Mouse (Mus musculus) liver, embryonic 14.5 days (tissue): Measurements from ENCODE around the gene AL732309.1. TPM values are rescaled to one million over a fixed set of nuclear protein-coding genes. Genes with fewer than 3 reads are reported as not detected.

Experiments
- ATAC-seq: fragments of 200-750 bp; cut with Nextera tagmentation; 2 replicates; pipeline ENCODE4 v1.8.0; 2017; ENCODE audit warnings: moderate number of reproducible peaks, mild to moderate bottlenecking, moderate library complexity; ENCODE audit not compliant: insufficient read depth
- DNase-seq, 3 experiments: peaks; one replicate each; pipeline ENCODE4 v3.0.0-alpha.2; 2012 to 2013; ENCODE audit warnings: low read depth in 3 of 3, low spot score in 3 of 3
- H3K27ac ChIP-seq: fragments of 300-500 bp; sonication (generic); 2 replicates; pipeline ENCODE4 v1.5.1; 2014; ENCODE audit warnings: moderate library complexity, mild to moderate bottlenecking, control low read depth, inconsistent platforms
- H3K27me3 ChIP-seq: fragments of 300-500 bp; sonication (generic); 2 replicates; pipeline ENCODE4 v1.6.1; 2014; ENCODE audit warnings: mild to moderate bottlenecking, low read length, moderate library complexity; ENCODE audit not compliant: control insufficient read depth, insufficient read depth
- H3K36me3 ChIP-seq: fragments of 300-500 bp; sonication (generic); replicated peaks from 2 replicates; pipeline ENCODE4 v1.6.1; 2014; ENCODE audit warnings: low read depth; ENCODE audit not compliant: control insufficient read depth, insufficient read depth
- H3K4me1 ChIP-seq, 2 experiments: fragments of 200-500 bp in 1 of 2; fragments of 300-500 bp in 1 of 2; sonication (generic) in 1 of 2; replicated peaks; 2 replicates each; pipeline ENCODE4 v1.6.1; 2012 to 2014; ENCODE audit warnings: antibody characterized with exemption in 1 of 2, inconsistent platforms in 1 of 2, low read length in 1 of 2; ENCODE audit not compliant: control insufficient read depth in 2 of 2, insufficient read depth in 2 of 2
- H3K4me2 ChIP-seq: fragments of 300-500 bp; sonication (generic); 2 replicates; pipeline ENCODE4 v1.6.1; 2014; ENCODE audit warnings: low read depth, mild to moderate bottlenecking, control low read depth, moderate library complexity
- H3K4me3 ChIP-seq, 2 experiments: fragments of 200-500 bp in 1 of 2; fragments of 300-500 bp in 1 of 2; sonication (generic) in 1 of 2; 2 replicates each; pipeline ENCODE4 v1.5.1; 2012 to 2014; ENCODE audit warnings: low read depth in 2 of 2, low read length in 2 of 2, mild to moderate bottlenecking in 2 of 2, control low read depth in 1 of 2, inconsistent platforms in 1 of 2, moderate library complexity in 1 of 2; ENCODE audit not compliant: insufficient read depth in 1 of 2
- H3K9ac ChIP-seq: fragments of 300-500 bp; sonication (generic); replicated peaks from 2 replicates; pipeline ENCODE4 v1.6.1; 2014; ENCODE audit warnings: mild to moderate bottlenecking, control low read depth, moderate library complexity
- H3K9me3 ChIP-seq: fragments of 300-500 bp; sonication (generic); 2 replicates; pipeline ENCODE4 v1.6.1; 2016; ENCODE audit warnings: low read length, mixed read lengths; ENCODE audit not compliant: control insufficient read depth
- CTCF ChIP-seq: IDR thresholded peaks from 2 replicates; pipeline ENCODE4 v1.5.1; 2016; ENCODE audit warnings: antibody characterized with exemption, low read depth, control low read depth
- EP300 ChIP-seq: IDR thresholded peaks from 2 replicates; pipeline ENCODE4 v1.6.1; 2016; ENCODE audit warnings: antibody characterized with exemption, low read depth
- WGBS: fragments of 180-500 bp; shearing (Covaris S2); extraction: QIAGEN DNeasy Blood & Tissue Kit; methylation state at CpG from one replicate; pipeline ENCODE4 v1.1.7; 2014; ENCODE audit not compliant: insufficient replicate concordance; 5-methylcytosine and 5-hydroxymethylcytosine counted together
- polyA plus RNA-seq, 2 experiments: library from polyadenylated mRNA; depleted of rRNA in 1 of 2; stranded (reverse) in 1 of 2; unstranded in 1 of 2; fragments of >200 nt; fragmentation: Nextera tagmentation in 1 of 2; extraction: Ambion mirVana in 1 of 2; gene quantifications; 2 replicates each; pipeline versions ENCODE4 v1.2.1 to v1.2.3; 2012 to 2014

Gene AL732309.1
- polyA plus RNA-seq, 2 experiments: 1.4 to 5.4 TPM

GRCm38 (mm10) chr2:25288734-25289345 lies 42.2 kb upstream of the AL732309.1 start:
- Histone ChIP-seq H3K4me3 (no peak overlapping the region), H3K9ac (no peak overlapping the region), H3K4me1 (peaks cover 0 to 7% of the 10 kb centered on the region in 2 experiments; a peak in 1 of 4 replicates), H3K27ac (no peak overlapping the region), H3K27me3 (peaks cover 47% of the 10 kb centered on the region), H3K36me3 (peaks cover 4% of the 10 kb centered on the region), H3K9me3 (no peaks in the 10 kb centered on the region), H3K4me2 (no peak overlapping the region)
- WGBS: 65% methylated on average over 7 of the region's 7 CpGs
- TF ChIP-seq CTCF (no peak), EP300 (no peak)
- ATAC-seq (no peak), DNase-seq (no peak)

- peaks cover 0 to 7% of the 10 kb centered on the region in 2 experiments; a peak in 1 of 4 replicates for H3K4me1 ChIP-seq
- ATAC-seq: no peak
- H3K9me3 ChIP-seq: no peaks in the 10 kb centered on the region
- no peak within 1 kb of the TSS for H3K4me2 ChIP-seq
- no peak within 1 kb of the TSS for H3K4me3 ChIP-seq
- 73% methylated on average over 6 of the region's 6 CpGs for WGBS
- H3K36me3 ChIP-seq: peaks cover 4% of the 10 kb centered on the region
- no peak within 1 kb of the TSS for H3K9ac ChIP-seq
- no peak within 1 kb of the TSS for H3K27ac ChIP-seq
- peaks cover 47% of the 10 kb centered on the region for H3K27me3 ChIP-seq
- TF ChIP-seq CTCF: no peak
- TF ChIP-seq EP300: no peak
- DNase-seq: no peak
Observed at GRCm38 (mm10) chr2:25287927-25288649, 41.4 kb upstream of the AL732309.1 start, which contains the start of gene Tmem210. TSS of gene Tmem210 (plus strand) at chr2:25288145.

GRCm38 (mm10) chr2:25286837-25287636 lies 40.4 kb upstream of the AL732309.1 start:
- H3K9me3 ChIP-seq: no peaks in the 10 kb centered on the region
- H3K4me3 ChIP-seq: no peak overlapping the region
- ATAC-seq (peak; percentile 64; the same call in 1 of the 2 replicates), DNase-seq (no peak)
- no peak overlapping the region for H3K9ac ChIP-seq
- WGBS: 24% methylated on average over 7 of the region's 7 CpGs
- TF ChIP-seq EP300 (no peak), CTCF (no peak)
- peaks cover 38% of the 10 kb centered on the region for H3K27me3 ChIP-seq
- no peak overlapping the region for H3K4me2 ChIP-seq
- H3K4me1 ChIP-seq: peaks cover 0 to 7% of the 10 kb centered on the region in 2 experiments; a peak in 1 of 4 replicates
- H3K36me3 ChIP-seq: peaks cover 5% of the 10 kb centered on the region
- no peak overlapping the region for H3K27ac ChIP-seq

- Histone ChIP-seq H3K27ac (no peak overlapping the region), H3K4me3 (no peak overlapping the region), H3K4me2 (no peak overlapping the region), H3K9me3 (no peaks in the 10 kb centered on the region), H3K9ac (no peak overlapping the region), H3K27me3 (peaks cover 31% of the 10 kb centered on the region), H3K4me1 (peaks cover 0 to 7% of the 10 kb centered on the region in 2 experiments; a peak in 1 of 4 replicates), H3K36me3 (peaks cover 5% of the 10 kb centered on the region)
- DNase-seq: no peak
- peak; percentile 41; the same call in 1 of the 2 replicates for ATAC-seq
- 18% methylated on average over 1 of the region's 1 CpGs for WGBS
- TF ChIP-seq CTCF (no peak), EP300 (no peak)
Observed at GRCm38 (mm10) chr2:25286314-25286713, 39.7 kb upstream of the AL732309.1 start.
